Mouse (Mus musculus) hindbrain, embryonic 12.5 days (tissue): ENCODE results near the gene Clk3. TPM values are rescaled to one million over a fixed set of nuclear protein-coding genes. Genes with fewer than 3 reads are reported as not detected.

ENCODE experiments used
- ATAC-seq: fragments of 200-750 bp; cut with Nextera tagmentation; 2 replicates; pipeline ENCODE4 v1.8.0; 2017; ENCODE audit warnings: moderate TSS enrichment; ENCODE audit not compliant: low FRiP score
- H3K27ac ChIP-seq: fragments of 300-500 bp; sonication (generic); 2 replicates; pipeline ENCODE4 v1.5.1; 2016; ENCODE audit warnings: mild to moderate bottlenecking
- H3K27me3 ChIP-seq: fragments of 300-500 bp; sonication (generic); 2 replicates; pipeline ENCODE4 v1.6.1; 2016; ENCODE audit warnings: mild to moderate bottlenecking
- H3K36me3 ChIP-seq: fragments of 300-500 bp; sonication (generic); 2 replicates; pipeline ENCODE4 v1.6.1; 2016; ENCODE audit warnings: mild to moderate bottlenecking
- H3K4me1 ChIP-seq: fragments of 300-500 bp; sonication (generic); 2 replicates; pipeline ENCODE4 v1.6.1; 2016
- H3K4me2 ChIP-seq: fragments of 300-500 bp; sonication (generic); replicated peaks from 2 replicates; pipeline ENCODE4 v1.6.1; 2016; ENCODE audit warnings: mild to moderate bottlenecking
- H3K4me3 ChIP-seq: fragments of 300-500 bp; sonication (generic); 2 replicates; pipeline ENCODE4 v1.5.1; 2016; ENCODE audit warnings: mild to moderate bottlenecking
- H3K9ac ChIP-seq: fragments of 300-500 bp; sonication (generic); 2 replicates; pipeline ENCODE4 v1.6.1; 2016; ENCODE audit warnings: mild to moderate bottlenecking, moderate library complexity
- H3K9me3 ChIP-seq: fragments of 300-500 bp; sonication (generic); replicated peaks from 2 replicates; pipeline ENCODE4 v1.6.1; 2016; ENCODE audit warnings: mild to moderate bottlenecking
- WGBS: fragments of 180-500 bp; shearing (Covaris S2); methylation state at CpG from one replicate; pipeline ENCODE4 v1.1.7; 2016; 5-methylcytosine and 5-hydroxymethylcytosine counted together
- polyA plus RNA-seq: library from polyadenylated mRNA; unstranded; fragments of >200 nt; fragmentation: Nextera tagmentation; extraction: Ambion mirVana; gene quantifications from 2 replicates; pipeline ENCODE4 v1.2.1, GENCODE M21; 2016

The Clk3 gene
- 81.8 and 82.5 TPM in 2 replicates for polyA plus RNA-seq

DNA sequence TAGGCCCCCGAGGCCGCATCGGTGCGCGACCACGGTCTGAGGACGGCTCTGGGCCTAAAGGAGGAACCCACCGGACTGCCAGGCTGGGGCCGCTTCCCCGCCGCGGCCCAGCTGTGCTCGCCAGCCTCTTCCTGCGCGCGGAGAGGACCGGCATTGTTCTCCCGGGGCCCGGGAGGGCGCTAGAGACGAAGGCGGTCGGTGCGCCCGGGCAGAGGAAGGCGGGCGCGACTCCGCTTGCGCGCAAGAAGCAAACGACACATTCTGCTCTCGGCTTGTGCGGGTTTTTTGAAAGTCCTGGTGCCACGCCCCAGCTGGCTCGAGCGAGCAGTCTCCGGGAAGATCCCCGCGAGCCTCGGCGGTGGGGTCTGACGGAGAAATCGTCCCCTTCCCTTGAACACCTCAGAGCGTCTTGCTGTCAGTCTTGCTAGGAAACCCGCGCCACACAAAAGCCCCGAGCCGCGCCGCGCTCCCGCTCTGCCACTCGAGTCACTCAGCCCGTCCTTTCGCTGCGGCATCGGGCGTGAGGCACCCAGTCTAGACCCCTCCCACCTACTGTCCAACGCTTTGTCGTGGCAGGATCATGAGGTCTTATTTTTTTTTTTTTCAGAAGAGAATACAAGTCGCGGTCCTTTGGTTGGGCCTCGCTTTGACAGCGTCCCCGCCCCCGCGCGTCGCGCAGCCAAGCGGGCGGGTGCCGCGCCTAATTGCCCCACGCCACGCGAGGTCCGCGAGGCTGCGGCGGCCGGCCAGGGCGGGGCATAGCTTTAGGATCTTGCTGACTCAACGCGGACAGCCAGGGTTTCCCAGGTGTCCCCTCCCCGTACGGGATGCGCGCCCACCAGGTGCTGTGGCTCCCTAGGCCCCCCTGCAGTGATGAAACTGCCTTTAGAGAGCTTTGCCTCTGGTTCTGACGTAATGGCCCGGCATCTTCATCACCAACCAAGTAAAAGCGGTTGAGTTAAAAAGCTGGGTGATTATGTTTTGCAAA is at the start of gene Clk3:
Clk3 (minus strand) TSS at position 497 of the 988 bp plus-strand sequence.
- peak within 1 kb of the TSS; percentile 98 for H3K4me2 ChIP-seq
- no peaks in the 10 kb centered on the region for H3K27me3 ChIP-seq
- peak within 1 kb of the TSS; percentile 92 for H3K4me3 ChIP-seq
- ATAC-seq = peak; percentile 76
- peaks cover 11% of the 10 kb centered on the region for H3K36me3 ChIP-seq
- peaks cover 37% of the 10 kb centered on the region for H3K4me1 ChIP-seq
- peak within 1 kb of the TSS; percentile 98 for H3K9ac ChIP-seq
- peak within 1 kb of the TSS; percentile 100 for H3K27ac ChIP-seq
- under 1% methylated on average over 93 of the region's 93 CpGs for WGBS
- H3K9me3 ChIP-seq = no peaks in the 10 kb centered on the region

DNA sequence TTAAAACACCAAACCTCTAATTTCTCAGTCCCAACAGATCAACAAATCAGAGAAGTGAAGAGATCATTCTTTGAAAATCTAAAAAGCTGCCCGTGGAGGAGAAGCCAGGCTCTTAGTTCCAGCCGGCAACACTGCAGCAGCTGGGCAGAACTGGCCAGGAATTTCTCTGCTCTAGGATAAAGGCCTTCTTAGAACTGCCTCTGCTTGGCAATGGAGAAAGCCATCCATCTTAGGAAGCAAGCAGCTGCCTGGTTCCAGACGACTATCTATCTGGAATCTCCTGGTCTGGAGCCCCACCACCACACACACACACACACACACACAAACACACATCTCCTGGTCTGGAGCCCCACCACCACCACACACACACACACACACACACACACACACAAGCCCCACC is 49.2 kb upstream of the Clk3 start:
- 0 out of 2 replicates have a peak overlapping the region, but pooled peaks have one; percentile 25 for H3K27ac ChIP-seq
- H3K4me2 ChIP-seq = no peak overlapping the region
- H3K9me3 ChIP-seq = no peaks in the 10 kb centered on the region
- 0 out of 2 replicates have a peak overlapping the region, but pooled peaks have one; percentile 2 for H3K9ac ChIP-seq
- H3K4me3 ChIP-seq = no peak overlapping the region
- peaks cover 70% of the 10 kb centered on the region for H3K4me1 ChIP-seq
- ATAC-seq = no peak
- H3K27me3 ChIP-seq = no peaks in the 10 kb centered on the region
- 17% methylated on average over 3 of the region's 3 CpGs for WGBS
- no peaks in the 10 kb centered on the region for H3K36me3 ChIP-seq

DNA sequence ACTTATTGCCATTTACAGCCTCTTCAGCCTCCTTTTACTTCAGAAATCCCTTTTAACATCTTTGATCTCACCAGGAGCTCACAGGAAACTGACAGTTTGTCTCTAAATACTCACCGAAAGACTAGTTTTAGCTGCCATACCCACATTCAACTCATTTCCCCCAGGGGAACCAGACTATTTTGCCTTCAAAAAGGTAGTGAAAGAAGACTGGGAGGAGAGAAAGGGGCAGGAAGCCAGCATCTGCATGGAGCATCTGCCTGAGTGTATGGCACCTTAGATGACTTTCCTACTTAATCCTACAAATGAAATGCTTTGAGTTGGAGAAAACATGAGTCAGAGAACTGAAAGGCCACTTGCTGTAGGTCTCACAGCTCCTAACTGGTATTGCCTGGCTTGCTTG is 48.4 kb upstream of the Clk3 start:
- H3K27ac ChIP-seq = no peak overlapping the region
- no peaks in the 10 kb centered on the region for H3K9me3 ChIP-seq
- WGBS = 29% methylated on average over 1 of the region's 1 CpGs
- H3K4me1 ChIP-seq = peaks cover 79% of the 10 kb centered on the region
- no peak for ATAC-seq
- H3K4me2 ChIP-seq = no peak overlapping the region
- no peak overlapping the region for H3K9ac ChIP-seq
- H3K27me3 ChIP-seq = no peaks in the 10 kb centered on the region
- no peaks in the 10 kb centered on the region for H3K36me3 ChIP-seq
- H3K4me3 ChIP-seq = no peak overlapping the region

DNA sequence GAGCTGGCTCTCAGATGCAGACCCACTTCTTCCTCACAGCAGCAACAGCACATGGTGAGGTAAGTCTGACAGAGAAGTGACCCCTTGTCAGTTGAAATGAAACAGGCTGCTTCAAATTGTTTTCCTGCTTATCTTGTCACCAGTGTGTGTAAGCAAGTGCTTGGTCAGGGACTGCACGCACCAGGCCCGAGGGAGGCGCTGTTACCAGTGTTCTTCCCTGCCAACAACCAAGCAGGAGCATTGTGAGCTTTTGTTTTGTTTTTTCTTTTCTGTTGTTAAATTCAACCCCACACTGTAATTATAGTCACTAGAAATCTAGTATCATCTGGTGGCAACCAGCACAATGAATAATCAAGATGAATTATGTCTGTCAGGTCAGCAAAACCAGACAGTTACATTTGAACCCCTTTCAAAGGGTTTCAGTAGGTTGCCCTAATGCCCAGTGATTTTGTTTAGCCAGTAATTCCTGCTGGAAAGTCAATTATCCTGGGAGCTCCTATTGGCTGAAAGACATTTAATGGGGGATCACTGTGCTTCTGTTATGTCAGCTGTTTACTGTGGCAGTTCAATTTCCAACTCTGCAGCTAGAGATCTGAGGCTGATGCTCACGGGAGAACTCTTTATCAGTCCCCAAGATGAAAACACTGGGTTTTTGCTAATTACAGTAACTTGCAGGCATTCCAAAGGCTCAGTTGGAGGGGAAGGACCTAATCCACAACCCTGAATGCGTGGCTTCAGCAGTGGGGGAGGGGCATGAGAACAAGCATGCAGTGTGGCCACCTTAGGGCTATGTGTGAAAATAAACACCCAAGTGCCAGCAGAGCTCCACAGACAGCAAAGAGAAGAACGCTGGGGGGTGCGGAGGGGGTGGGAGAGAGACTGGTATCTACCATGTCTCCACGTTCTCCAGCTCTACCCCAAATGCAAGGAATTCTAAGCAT is 46.4 kb upstream of the Clk3 start:
- H3K27me3 ChIP-seq = no peaks in the 10 kb centered on the region
- H3K4me2 ChIP-seq = no peak overlapping the region; the same call in 1 of the 2 replicates
- no peak overlapping the region for H3K9ac ChIP-seq
- H3K27ac ChIP-seq = peak overlapping the region; percentile 70
- H3K4me1 ChIP-seq = peaks cover 85% of the 10 kb centered on the region
- H3K36me3 ChIP-seq = 0 out of 2 replicates have a peak, but pooled peaks cover 4% of the 10 kb centered on the region
- H3K9me3 ChIP-seq = no peaks in the 10 kb centered on the region
- ATAC-seq = no peak
- no peak overlapping the region for H3K4me3 ChIP-seq
- WGBS = 40% methylated on average over 8 of the region's 8 CpGs

DNA sequence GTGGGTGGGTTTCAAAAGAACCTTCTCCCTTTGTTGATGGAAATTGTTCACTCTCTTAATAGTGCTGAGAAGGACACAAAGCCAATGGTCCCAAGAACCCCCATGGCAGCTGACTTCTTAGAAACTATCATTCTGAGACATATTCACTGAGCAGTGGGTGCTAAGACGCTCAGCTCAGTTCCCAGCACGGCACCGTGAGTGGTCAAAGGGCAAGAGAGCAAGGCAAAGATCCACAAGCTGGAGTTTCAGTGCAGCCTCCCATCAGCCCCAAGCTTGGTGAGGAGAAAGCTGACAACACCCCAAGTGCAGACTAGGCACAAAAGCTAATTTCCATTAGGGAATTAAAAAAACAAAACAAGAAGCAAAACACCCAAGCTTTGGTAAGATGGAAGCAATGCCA is 45.0 kb upstream of the Clk3 start:
- H3K36me3 ChIP-seq = 0 out of 2 replicates have a peak, but pooled peaks cover 5% of the 10 kb centered on the region
- no peak for ATAC-seq
- H3K4me3 ChIP-seq = no peak overlapping the region
- no peak overlapping the region for H3K4me2 ChIP-seq
- 58% methylated on average over 3 of the region's 3 CpGs for WGBS
- no peak overlapping the region for H3K9ac ChIP-seq
- no peaks in the 10 kb centered on the region for H3K27me3 ChIP-seq
- H3K4me1 ChIP-seq = peaks cover 89% of the 10 kb centered on the region
- H3K27ac ChIP-seq = no peak overlapping the region; the same call in 1 of the 2 replicates
- H3K9me3 ChIP-seq = no peaks in the 10 kb centered on the region

DNA sequence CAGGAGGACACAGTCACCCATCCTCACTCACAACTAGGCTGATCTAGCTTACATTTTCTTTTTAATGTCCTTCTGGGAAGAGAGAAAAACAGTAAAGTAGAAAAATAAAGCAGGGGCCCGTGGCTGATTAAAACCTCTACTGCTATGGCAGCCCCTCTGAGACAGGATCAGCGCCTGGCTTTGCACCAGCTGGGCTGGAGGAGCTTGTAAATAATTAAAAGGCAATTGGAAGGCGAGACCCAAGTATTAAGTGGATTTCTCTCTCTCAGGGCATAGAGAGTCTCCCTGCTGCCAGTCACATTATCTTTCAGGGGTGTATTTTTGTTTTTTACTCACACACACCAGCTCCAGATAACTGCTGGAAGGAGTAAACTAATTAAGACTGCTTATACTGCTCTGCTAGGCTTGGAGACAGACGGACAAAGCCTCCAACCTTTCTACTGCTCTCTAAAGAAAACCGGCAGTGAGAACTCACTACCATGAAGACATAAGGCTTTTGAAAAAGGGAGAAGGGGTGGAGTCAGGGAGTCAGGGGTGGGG is 43.2 kb upstream of the Clk3 start:
- no peak overlapping the region for H3K4me2 ChIP-seq
- H3K36me3 ChIP-seq = 0 out of 2 replicates have a peak, but pooled peaks cover 5% of the 10 kb centered on the region
- H3K4me1 ChIP-seq = peaks cover 87% of the 10 kb centered on the region
- ATAC-seq = no peak
- no peak overlapping the region for H3K4me3 ChIP-seq
- no peaks in the 10 kb centered on the region for H3K9me3 ChIP-seq
- H3K9ac ChIP-seq = no peak overlapping the region
- 42% methylated on average over 5 of the region's 5 CpGs for WGBS
- H3K27ac ChIP-seq = peak overlapping the region; percentile 46
- H3K27me3 ChIP-seq = no peaks in the 10 kb centered on the region

DNA sequence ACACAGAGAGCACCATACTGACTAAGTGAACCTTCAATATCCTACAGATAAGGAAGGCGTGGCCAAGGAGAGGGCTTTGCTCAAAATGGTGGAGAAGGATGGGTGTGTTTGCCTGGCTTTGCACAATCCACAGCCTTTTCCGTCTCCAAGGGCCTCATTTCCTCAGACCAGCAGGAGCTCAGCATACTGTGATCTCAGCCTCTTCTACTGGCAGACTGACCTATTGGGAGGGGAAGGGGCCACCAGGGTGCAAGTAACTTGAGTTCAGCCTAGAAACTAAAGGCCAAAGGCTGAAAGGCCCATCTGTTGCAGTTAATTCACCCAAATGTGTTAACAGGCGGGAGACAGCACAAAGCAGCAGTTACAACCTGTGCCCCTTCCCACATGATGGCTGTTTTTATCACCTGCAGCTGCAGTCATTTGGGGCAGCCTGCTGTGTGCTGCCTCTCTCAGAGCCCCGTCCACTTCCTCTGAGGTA is 41.6 kb upstream of the Clk3 start:
- Histone ChIP-seq H3K4me1 (peaks cover 86% of the 10 kb centered on the region), H3K4me3 (no peak overlapping the region)
- WGBS = 51% methylated on average over 4 of the region's 4 CpGs

DNA sequence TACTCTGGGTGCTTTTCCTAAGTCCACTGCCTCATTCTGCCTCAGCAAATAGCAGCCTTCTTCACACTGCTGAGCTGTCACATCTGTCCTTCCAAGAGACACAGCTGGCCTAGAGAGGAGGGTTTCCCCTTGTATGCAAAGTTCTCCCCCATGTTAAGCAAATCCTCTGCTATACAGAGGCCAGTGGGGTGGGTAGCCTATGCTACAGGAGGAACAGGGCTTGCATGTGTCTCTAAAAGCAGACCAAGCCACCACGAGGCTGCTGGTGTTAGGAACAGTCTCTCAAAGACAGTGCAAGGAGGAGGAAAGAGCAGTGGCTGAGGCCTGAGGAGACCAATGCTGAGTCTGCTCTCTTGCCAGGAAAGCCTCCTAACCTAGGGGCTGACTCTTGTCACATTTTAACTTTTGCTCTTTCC is 40.4 kb upstream of the Clk3 start:
- no peak overlapping the region for H3K27ac ChIP-seq
- no peaks in the 10 kb centered on the region for H3K27me3 ChIP-seq
- H3K4me2 ChIP-seq = no peak overlapping the region
- peaks cover 13% of the 10 kb centered on the region for H3K36me3 ChIP-seq
- WGBS = 39% methylated on average over 1 of the region's 1 CpGs
- H3K9me3 ChIP-seq = no peaks in the 10 kb centered on the region
- H3K9ac ChIP-seq = no peak overlapping the region
- peaks cover 74% of the 10 kb centered on the region for H3K4me1 ChIP-seq
- ATAC-seq = no peak
- no peak overlapping the region for H3K4me3 ChIP-seq

More for the DNA sequence above, 41.6 kb upstream of the Clk3 start:
- Histone ChIP-seq H3K27me3 (no peaks in the 10 kb centered on the region), H3K36me3 (0 out of 2 replicates have a peak, but pooled peaks cover 5% of the 10 kb centered on the region), H3K27ac (no peak overlapping the region), H3K4me2 (no peak overlapping the region), H3K9ac (no peak overlapping the region), H3K9me3 (no peaks in the 10 kb centered on the region)
- ATAC-seq = no peak

GRCm38 (mm10) chr9:57805087-57805737 is 39.6 kb upstream of the Clk3 start:
- H3K4me1 ChIP-seq = peaks cover 69% of the 10 kb centered on the region
- H3K9ac ChIP-seq = no peak overlapping the region
- H3K27me3 ChIP-seq = no peaks in the 10 kb centered on the region
- no peaks in the 10 kb centered on the region for H3K9me3 ChIP-seq
- peaks cover 16% of the 10 kb centered on the region for H3K36me3 ChIP-seq
- WGBS = 77% methylated on average over 10 of the region's 10 CpGs
- H3K27ac ChIP-seq = no peak overlapping the region
- no peak overlapping the region for H3K4me2 ChIP-seq
- H3K4me3 ChIP-seq = no peak overlapping the region
- no peak for ATAC-seq

DNA sequence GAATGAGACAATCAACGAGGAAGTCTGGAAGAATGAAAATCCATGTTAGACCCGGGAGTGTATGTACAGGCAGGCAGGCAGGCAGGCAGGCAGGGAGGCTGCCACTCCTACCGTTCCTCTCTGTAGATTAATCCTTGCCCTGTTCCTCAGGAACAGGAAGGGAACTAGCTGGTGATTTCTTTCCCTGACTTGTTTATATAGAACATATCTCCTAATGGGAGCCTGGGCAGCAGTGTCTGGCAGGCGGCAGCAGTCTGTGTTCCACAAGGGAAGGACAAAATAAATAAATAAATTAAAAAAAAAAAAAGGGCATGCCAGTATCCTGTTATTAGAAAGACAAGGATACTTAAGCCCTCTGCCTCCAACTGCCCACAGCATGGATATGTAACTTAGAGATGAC is 38.2 kb upstream of the Clk3 start:
- H3K27ac ChIP-seq = peak overlapping the region; percentile 71

GRCm38 (mm10) chr9:57803047-57803446 is 37.4 kb upstream of the Clk3 start:
- Histone ChIP-seq H3K27me3 (no peaks in the 10 kb centered on the region), H3K4me3 (no peak overlapping the region), H3K9me3 (no peaks in the 10 kb centered on the region), H3K9ac (no peak overlapping the region), H3K4me1 (peaks cover 64% of the 10 kb centered on the region), H3K36me3 (peaks cover 16% of the 10 kb centered on the region), H3K27ac (peak overlapping the region; percentile 71), H3K4me2 (no peak overlapping the region)
- ATAC-seq = 0 out of 2 replicates have a peak, but pooled peaks have one; percentile 13
- 0% methylated on average over 3 of the region's 3 CpGs for WGBS

More for the DNA sequence above, 38.2 kb upstream of the Clk3 start:
- peaks cover 16% of the 10 kb centered on the region for H3K36me3 ChIP-seq
- no peak for ATAC-seq
- H3K9ac ChIP-seq = no peak overlapping the region; the same call in 1 of the 2 replicates
- 7% methylated on average over 4 of the region's 4 CpGs for WGBS
- H3K4me3 ChIP-seq = no peak overlapping the region
- no peak overlapping the region for H3K4me2 ChIP-seq
- peaks cover 65% of the 10 kb centered on the region for H3K4me1 ChIP-seq
- H3K27me3 ChIP-seq = no peaks in the 10 kb centered on the region
- H3K9me3 ChIP-seq = no peaks in the 10 kb centered on the region
